Mouse (Mus musculus) heart, embryonic 16.5 days (tissue): ENCODE data around the gene Slc4a2. TPM values are rescaled to one million over a fixed set of nuclear protein-coding genes. Genes with fewer than 3 reads are reported as not detected.

Experiments used
- ATAC-seq: fragments of 200-750 bp; cut with Nextera tagmentation; replicated peaks from 2 replicates; pipeline ENCODE4 v1.8.0; 2017; ENCODE audit warnings: moderate number of reproducible peaks; ENCODE audit not compliant: insufficient read depth, low FRiP score; ENCODE audit errors: extremely low read depth
- H3K27ac ChIP-seq: fragments of 300-500 bp; sonication (generic); 2 replicates; pipeline ENCODE4 v1.5.1; 2014; ENCODE audit warnings: mild to moderate bottlenecking, low read length, control low read depth, moderate library complexity
- H3K27me3 ChIP-seq: fragments of 300-500 bp; sonication (generic); 2 replicates; pipeline ENCODE4 v1.6.1; 2014; ENCODE audit warnings: low read length, mixed read lengths; ENCODE audit not compliant: control insufficient read depth, insufficient read depth
- H3K36me3 ChIP-seq: fragments of 300-500 bp; sonication (generic); 2 replicates; pipeline ENCODE4 v1.6.1; 2014; ENCODE audit not compliant: control insufficient read depth, insufficient read depth
- H3K4me1 ChIP-seq: fragments of 300-500 bp; sonication (generic); 2 replicates; pipeline ENCODE4 v1.6.1; 2014; ENCODE audit warnings: low read length, mixed read lengths; ENCODE audit not compliant: control insufficient read depth, insufficient read depth
- H3K4me2 ChIP-seq: fragments of 300-500 bp; sonication (generic); 2 replicates; pipeline ENCODE4 v1.6.1; 2014; ENCODE audit warnings: low read depth, mild to moderate bottlenecking, control low read depth, low read length
- H3K4me3 ChIP-seq: fragments of 300-500 bp; sonication (generic); 2 replicates; pipeline ENCODE4 v1.5.1; 2014; ENCODE audit warnings: mild to moderate bottlenecking, control low read depth, low read length
- H3K9ac ChIP-seq: fragments of 300-500 bp; sonication (generic); 2 replicates; pipeline ENCODE4 v1.6.1; 2014; ENCODE audit warnings: low read length, control low read depth
- H3K9me3 ChIP-seq: fragments of 300-500 bp; sonication (generic); replicated peaks from 2 replicates; pipeline ENCODE4 v1.6.1; 2016; ENCODE audit warnings: low read length; ENCODE audit not compliant: control insufficient read depth
- WGBS: fragments of 180-500 bp; shearing (Covaris S2); extraction: QIAGEN DNeasy Blood & Tissue Kit; methylation state at CpG from one replicate; pipeline ENCODE4 v1.1.7; 2014; 5-methylcytosine and 5-hydroxymethylcytosine counted together
- polyA plus RNA-seq: library from polyadenylated mRNA; unstranded; fragments of >200 nt; fragmentation: Nextera tagmentation; extraction: Ambion mirVana; gene quantifications from 2 replicates; pipeline ENCODE4 v1.2.1, GENCODE M21; 2015

The Slc4a2 gene
- polyA plus RNA-seq, 1 experiment from 2014 or later, result 29.2 TPM

- Histone ChIP-seq H3K9me3 (no peaks in the 10 kb centered on the region), H3K27ac (peak within 1 kb of the TSS; percentile 97), H3K4me2 (peak within 1 kb of the TSS; percentile 77), H3K4me1 (peaks cover 26% of the 10 kb centered on the region), H3K4me3 (peak within 1 kb of the TSS; percentile 90), H3K36me3 (peaks cover 26% of the 10 kb centered on the region), H3K27me3 (no peaks in the 10 kb centered on the region), H3K9ac (peak within 1 kb of the TSS; percentile 98)
- under 1% methylated on average over 60 of the region's 60 CpGs for WGBS
- peak; percentile 82 for ATAC-seq
These were observed 21.2 kb downstream of the Slc4a2 start, which contains the start of gene Fastk for GRCm38 (mm10) chr5:24444746-24445427. TSS of gene Fastk (minus strand) at chr5:24445287.

- WGBS, result 51% methylated on average over 20 of the region's 20 CpGs
These were observed 21.9 kb downstream of the Slc4a2 start for GRCm38 (mm10) chr5:24445428-24446080.

DNA sequence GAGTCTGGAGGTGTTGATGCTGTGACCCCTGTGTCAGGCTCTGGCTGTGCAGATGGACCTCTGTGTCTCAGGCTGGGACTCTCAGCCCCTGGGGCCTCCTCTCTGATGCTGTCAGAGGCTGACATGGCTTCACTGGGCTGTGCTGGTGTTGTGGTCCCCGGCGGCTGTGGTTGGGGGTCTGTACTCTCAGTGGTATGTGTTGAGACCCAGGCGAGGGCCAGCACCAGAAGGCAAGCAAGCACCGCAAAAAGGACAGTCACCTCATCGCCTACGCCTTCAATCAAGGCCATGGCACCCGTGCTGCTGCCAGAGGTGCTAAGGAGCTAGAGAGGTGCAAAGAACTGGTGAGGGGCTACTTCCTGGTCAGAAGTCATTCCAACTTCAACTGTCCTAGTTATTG, 23.0 kb downstream of the Slc4a2 start:
- Histone ChIP-seq H3K4me2 (no peak overlapping the region), H3K9me3 (no peaks in the 10 kb centered on the region), H3K27me3 (no peaks in the 10 kb centered on the region), H3K9ac (no peak overlapping the region), H3K36me3 (peaks cover 8% of the 10 kb centered on the region; the same call in 1 of the 2 replicates), H3K27ac (no peak overlapping the region), H3K4me3 (no peak overlapping the region), H3K4me1 (peaks cover 32% of the 10 kb centered on the region)
- no peak for ATAC-seq
- WGBS, result 86% methylated on average over 7 of the region's 7 CpGs

More at GRCm38 (mm10) chr5:24445428-24446080, 21.9 kb downstream of the Slc4a2 start:
- H3K36me3 ChIP-seq, result peaks cover 19% of the 10 kb centered on the region
- H3K4me2 ChIP-seq, result peak overlapping the region; percentile 77
- peak overlapping the region; percentile 97 for H3K27ac ChIP-seq
- peak overlapping the region; percentile 90 for H3K4me3 ChIP-seq
- no peaks in the 10 kb centered on the region for H3K9me3 ChIP-seq
- no peaks in the 10 kb centered on the region for H3K27me3 ChIP-seq
- no peak for ATAC-seq
- H3K9ac ChIP-seq, result peak overlapping the region; percentile 98
- H3K4me1 ChIP-seq, result peaks cover 26% of the 10 kb centered on the region

GRCm38 (mm10) chr5:24447624-24448298, 24.1 kb downstream of the Slc4a2 start, which contains the start of gene Tmub1:
TSS of gene Tmub1 (minus strand) at chr5:24447854.
- Histone ChIP-seq H3K4me3 (peak within 1 kb of the TSS; percentile 80), H3K27me3 (no peaks in the 10 kb centered on the region), H3K36me3 (peaks cover 4% of the 10 kb centered on the region; the same call in 1 of the 2 replicates), H3K4me2 (peak within 1 kb of the TSS; percentile 83), H3K9ac (peak within 1 kb of the TSS; percentile 80), H3K4me1 (peaks cover 30% of the 10 kb centered on the region), H3K27ac (peak within 1 kb of the TSS; percentile 71), H3K9me3 (no peaks in the 10 kb centered on the region)
- WGBS, result 3% methylated on average over 34 of the region's 34 CpGs
- ATAC-seq, result peak; percentile 20

- Histone ChIP-seq H3K9me3 (no peaks in the 10 kb centered on the region), H3K27ac (peak overlapping the region; percentile 93), H3K36me3 (no peaks in the 10 kb centered on the region), H3K4me2 (peak overlapping the region; percentile 97), H3K4me1 (peaks cover 41% of the 10 kb centered on the region), H3K27me3 (no peaks in the 10 kb centered on the region), H3K9ac (peak overlapping the region; percentile 97), H3K4me3 (peak overlapping the region; percentile 95)
- ATAC-seq, result peak; percentile 82
- WGBS, result 2% methylated on average over 63 of the region's 66 CpGs
These were observed 27.8 kb downstream of the Slc4a2 start for GRCm38 (mm10) chr5:24451264-24452029.

DNA sequence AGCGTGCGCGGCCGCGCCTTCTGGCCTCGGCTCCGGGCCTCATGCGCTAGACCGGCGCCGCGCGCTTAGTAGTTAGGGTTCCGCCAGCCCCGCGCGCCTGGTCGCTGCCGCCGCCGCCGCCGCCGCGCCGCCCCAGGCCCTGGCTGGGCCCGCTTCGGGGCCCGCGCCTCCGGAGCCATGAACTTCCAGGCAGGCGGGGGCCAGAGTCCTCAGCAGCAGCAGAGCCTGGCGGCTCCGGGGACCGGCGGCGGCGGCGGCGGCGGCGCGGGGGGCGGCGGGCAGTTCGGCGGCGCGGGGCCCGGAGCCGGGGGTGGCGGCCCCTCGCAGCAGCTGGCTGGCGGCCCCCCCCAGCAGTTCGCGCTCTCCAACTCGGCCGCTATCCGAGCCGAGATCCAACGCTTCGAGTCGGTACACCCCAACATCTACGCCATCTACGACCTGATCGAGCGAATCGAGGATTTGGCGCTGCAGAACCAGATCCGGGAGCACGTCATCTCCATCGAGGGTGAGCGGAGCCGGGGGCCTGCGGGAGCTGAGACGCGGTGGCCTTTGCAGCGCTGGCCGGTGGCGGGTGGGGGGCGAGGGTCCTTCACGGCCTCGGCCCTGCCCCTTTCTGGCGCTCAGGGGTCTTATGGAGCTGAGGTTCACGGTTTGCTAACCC, 28.5 kb downstream of the Slc4a2 start, which contains the start of gene Agap3:
Agap3 (plus strand) TSS at position 148 of the 661 bp plus-strand sequence.
- peak within 1 kb of the TSS; percentile 97 for H3K4me2 ChIP-seq
- H3K27me3 ChIP-seq, result no peaks in the 10 kb centered on the region
- H3K9me3 ChIP-seq, result no peaks in the 10 kb centered on the region
- H3K4me3 ChIP-seq, result peak within 1 kb of the TSS; percentile 95
- H3K36me3 ChIP-seq, result no peaks in the 10 kb centered on the region; the same call in 1 of the 2 replicates
- WGBS, result 0% methylated on average over 63 of the region's 85 CpGs
- H3K4me1 ChIP-seq, result peaks cover 41% of the 10 kb centered on the region
- peak within 1 kb of the TSS; percentile 97 for H3K9ac ChIP-seq
- H3K27ac ChIP-seq, result peak within 1 kb of the TSS; percentile 93
- ATAC-seq, result peak; percentile 31

DNA sequence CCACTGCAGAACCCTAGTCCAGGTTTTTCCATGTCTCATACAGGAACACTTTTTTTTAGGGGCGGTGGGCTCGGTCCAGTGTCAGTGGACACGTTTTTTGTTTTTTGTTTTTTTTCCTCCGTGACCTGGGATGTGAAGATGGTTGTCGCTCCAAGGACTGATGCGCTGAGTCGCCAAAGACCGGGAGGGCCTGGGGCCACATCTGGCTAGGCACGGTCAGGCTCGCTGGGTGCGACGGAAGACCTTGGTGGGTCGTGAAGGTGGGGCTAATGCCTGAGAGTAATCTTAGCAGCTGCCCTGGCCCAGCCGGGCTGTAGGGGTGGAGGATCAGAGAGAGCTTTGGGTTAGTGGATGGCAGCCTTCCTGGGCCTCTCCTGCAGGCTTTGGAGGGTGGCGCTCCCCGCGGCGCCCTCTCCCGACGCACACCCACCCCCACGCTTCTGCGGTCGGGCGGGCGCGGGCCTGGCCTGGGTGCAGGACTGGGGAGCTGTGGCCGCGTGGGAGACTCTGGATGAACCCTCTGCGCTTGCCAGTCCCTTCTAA, 29.1 kb downstream of the Slc4a2 start:
- WGBS, result 1% methylated on average over 29 of the region's 29 CpGs
- no peaks in the 10 kb centered on the region for H3K9me3 ChIP-seq
- peak overlapping the region; percentile 93 for H3K27ac ChIP-seq
- ATAC-seq, result no peak
- H3K4me3 ChIP-seq, result peak overlapping the region; percentile 95
- peak overlapping the region; percentile 97 for H3K4me2 ChIP-seq
- H3K9ac ChIP-seq, result peak overlapping the region; percentile 97
- peaks cover 36% of the 10 kb centered on the region for H3K4me1 ChIP-seq
- H3K27me3 ChIP-seq, result no peaks in the 10 kb centered on the region
- H3K36me3 ChIP-seq, result no peaks in the 10 kb centered on the region; the same call in 1 of the 2 replicates
